Mouse (Mus musculus) lung, embryonic 16.5 days (tissue): Measurements from ENCODE around the gene Tm9sf2. TPM values are rescaled to one million over a fixed set of nuclear protein-coding genes. Genes with fewer than 3 reads are reported as not detected.

Source experiments
- ATAC-seq: fragments of 200-750 bp; cut with Nextera tagmentation; 2 replicates; pipeline ENCODE4 v1.8.0; 2017; ENCODE audit warnings: low read depth, mild to moderate bottlenecking, moderate library complexity
- H3K27ac ChIP-seq: fragments of 300-500 bp; sonication (generic); 2 replicates; pipeline ENCODE4 v1.5.1; 2014; ENCODE audit warnings: mild to moderate bottlenecking, control low read depth, low read length
- H3K27me3 ChIP-seq: fragments of 300-500 bp; sonication (generic); 2 replicates; pipeline ENCODE4 v1.6.1; 2014; ENCODE audit warnings: low read depth, low read length, mixed read lengths; ENCODE audit not compliant: control insufficient read depth, insufficient read depth
- H3K36me3 ChIP-seq: fragments of 300-500 bp; sonication (generic); 2 replicates; pipeline ENCODE4 v1.6.1; 2014; ENCODE audit warnings: low read length; ENCODE audit not compliant: control insufficient read depth, insufficient read depth
- H3K4me1 ChIP-seq: fragments of 300-500 bp; sonication (generic); replicated peaks from 2 replicates; pipeline ENCODE4 v1.6.1; 2014; ENCODE audit warnings: low read length, mixed read lengths; ENCODE audit not compliant: control insufficient read depth, insufficient read depth
- H3K4me2 ChIP-seq: fragments of 300-500 bp; sonication (generic); 2 replicates; pipeline ENCODE4 v1.6.1; 2014; ENCODE audit warnings: low read depth, low read length, control low read depth
- H3K4me3 ChIP-seq: fragments of 300-500 bp; sonication (generic); 2 replicates; pipeline ENCODE4 v1.5.1; 2014; ENCODE audit warnings: mild to moderate bottlenecking, low read length, control low read depth
- H3K9ac ChIP-seq: fragments of 300-500 bp; sonication (generic); 2 replicates; pipeline ENCODE4 v1.6.1; 2014; ENCODE audit warnings: low read length, control low read depth
- H3K9me3 ChIP-seq: fragments of 300-500 bp; sonication (generic); 2 replicates; pipeline ENCODE4 v1.6.1; 2016; ENCODE audit warnings: low read length; ENCODE audit not compliant: control insufficient read depth
- WGBS: fragments of 180-500 bp; shearing (Covaris S2); extraction: QIAGEN DNeasy Blood & Tissue Kit; methylation state at CpG from one replicate; pipeline ENCODE4 v1.1.7; 2014; 5-methylcytosine and 5-hydroxymethylcytosine counted together
- polyA plus RNA-seq: library from polyadenylated mRNA; unstranded; fragments of >200 nt; fragmentation: Nextera tagmentation; extraction: Ambion mirVana; gene quantifications from 2 replicates; pipeline ENCODE4 v1.2.1, GENCODE M21; 2015

Gene Tm9sf2
- polyA plus RNA-seq, 1 experiment from 2014 or later: 186 TPM

GRCm38 (mm10) chr14:122068801-122069695, 37.8 kb upstream of the Tm9sf2 start:
- ATAC-seq: peak; percentile 28
- Histone ChIP-seq H3K27me3 (no peaks in the 10 kb centered on the region), H3K4me3 (no peak overlapping the region), H3K9me3 (no peaks in the 10 kb centered on the region), H3K27ac (peak overlapping the region; percentile 10; the same call in 1 of the 2 replicates), H3K9ac (no peak overlapping the region), H3K4me2 (no peak overlapping the region), H3K36me3 (no peaks in the 10 kb centered on the region), H3K4me1 (peaks cover 5% of the 10 kb centered on the region; the same call in 1 of the 2 replicates)
- WGBS: 22% methylated on average over 11 of the region's 11 CpGs

GRCm38 (mm10) chr14:122069948-122070347, 36.9 kb upstream of the Tm9sf2 start:
- 66% methylated on average over 3 of the region's 3 CpGs for WGBS
- no peak overlapping the region for H3K4me2 ChIP-seq
- H3K27ac ChIP-seq: no peak overlapping the region; the same call in 1 of the 2 replicates
- peaks cover 5% of the 10 kb centered on the region; the same call in 1 of the 2 replicates for H3K4me1 ChIP-seq
- no peaks in the 10 kb centered on the region for H3K27me3 ChIP-seq
- H3K9ac ChIP-seq: no peak overlapping the region
- H3K36me3 ChIP-seq: no peaks in the 10 kb centered on the region
- no peak overlapping the region for H3K4me3 ChIP-seq
- no peaks in the 10 kb centered on the region for H3K9me3 ChIP-seq
- ATAC-seq: no peak

GRCm38 (mm10) chr14:122073422-122073821, 33.4 kb upstream of the Tm9sf2 start:
- Histone ChIP-seq H3K9ac (no peak overlapping the region), H3K4me3 (no peak overlapping the region), H3K4me2 (no peak overlapping the region), H3K4me1 (peaks cover 5% of the 10 kb centered on the region; the same call in 1 of the 2 replicates), H3K27me3 (no peaks in the 10 kb centered on the region), H3K9me3 (no peaks in the 10 kb centered on the region), H3K27ac (no peak overlapping the region), H3K36me3 (no peaks in the 10 kb centered on the region)
- 89% methylated on average over 5 of the region's 5 CpGs for WGBS
- ATAC-seq: no peak

- WGBS: 62% methylated on average over 10 of the region's 10 CpGs
- no peak overlapping the region for H3K4me3 ChIP-seq
- ATAC-seq: no peak
- H3K4me2 ChIP-seq: no peak overlapping the region
- no peak overlapping the region for H3K27ac ChIP-seq
- H3K27me3 ChIP-seq: no peaks in the 10 kb centered on the region
- H3K9ac ChIP-seq: no peak overlapping the region
- H3K4me1 ChIP-seq: peaks cover 4% of the 10 kb centered on the region; the same call in 1 of the 2 replicates
- H3K36me3 ChIP-seq: no peaks in the 10 kb centered on the region
- no peaks in the 10 kb centered on the region for H3K9me3 ChIP-seq
Measured at GRCm38 (mm10) chr14:122074360-122074759, 32.5 kb upstream of the Tm9sf2 start.

- 80% methylated on average over 21 of the region's 21 CpGs for WGBS
- no peak overlapping the region for H3K4me2 ChIP-seq
- no peak overlapping the region for H3K4me3 ChIP-seq
- no peaks in the 10 kb centered on the region for H3K4me1 ChIP-seq
- no peak for ATAC-seq
- no peaks in the 10 kb centered on the region for H3K36me3 ChIP-seq
- no peaks in the 10 kb centered on the region for H3K9me3 ChIP-seq
- H3K27me3 ChIP-seq: no peaks in the 10 kb centered on the region
- H3K9ac ChIP-seq: no peak overlapping the region
- no peak overlapping the region for H3K27ac ChIP-seq
Measured at GRCm38 (mm10) chr14:122075485-122076200, 31.2 kb upstream of the Tm9sf2 start.

GRCm38 (mm10) chr14:122077017-122077416, 29.8 kb upstream of the Tm9sf2 start:
- H3K36me3 ChIP-seq: no peaks in the 10 kb centered on the region
- no peaks in the 10 kb centered on the region for H3K27me3 ChIP-seq
- H3K4me1 ChIP-seq: no peaks in the 10 kb centered on the region
- H3K4me2 ChIP-seq: no peak overlapping the region
- H3K9ac ChIP-seq: no peak overlapping the region
- no peaks in the 10 kb centered on the region for H3K9me3 ChIP-seq
- ATAC-seq: no peak
- no peak overlapping the region for H3K4me3 ChIP-seq
- 75% methylated on average over 3 of the region's 3 CpGs for WGBS
- no peak overlapping the region for H3K27ac ChIP-seq

- H3K27ac ChIP-seq: no peak overlapping the region
- WGBS: 46% methylated on average over 6 of the region's 6 CpGs
- no peak for ATAC-seq
- no peaks in the 10 kb centered on the region for H3K36me3 ChIP-seq
- no peaks in the 10 kb centered on the region for H3K9me3 ChIP-seq
- H3K9ac ChIP-seq: no peak overlapping the region
- no peak overlapping the region for H3K4me3 ChIP-seq
- no peaks in the 10 kb centered on the region for H3K4me1 ChIP-seq
- no peak overlapping the region for H3K4me2 ChIP-seq
- no peaks in the 10 kb centered on the region for H3K27me3 ChIP-seq
Measured at GRCm38 (mm10) chr14:122079428-122079827, 27.4 kb upstream of the Tm9sf2 start.

GRCm38 (mm10) chr14:122079921-122080320, 26.9 kb upstream of the Tm9sf2 start:
- Histone ChIP-seq H3K36me3 (no peaks in the 10 kb centered on the region), H3K27ac (no peak overlapping the region), H3K9me3 (no peaks in the 10 kb centered on the region; the same call in 1 of the 2 replicates), H3K27me3 (no peaks in the 10 kb centered on the region), H3K9ac (no peak overlapping the region), H3K4me2 (no peak overlapping the region), H3K4me3 (no peak overlapping the region), H3K4me1 (no peaks in the 10 kb centered on the region)
- 77% methylated on average over 5 of the region's 5 CpGs for WGBS
- ATAC-seq: no peak

- Histone ChIP-seq H3K4me1 (no peaks in the 10 kb centered on the region), H3K27ac (no peak overlapping the region), H3K4me2 (no peak overlapping the region), H3K27me3 (no peaks in the 10 kb centered on the region), H3K4me3 (no peak overlapping the region), H3K9me3 (no peaks in the 10 kb centered on the region; the same call in 1 of the 2 replicates), H3K36me3 (no peaks in the 10 kb centered on the region), H3K9ac (no peak overlapping the region)
- 26% methylated on average over 3 of the region's 3 CpGs for WGBS
- ATAC-seq: no peak
Measured at GRCm38 (mm10) chr14:122081308-122081707, 25.5 kb upstream of the Tm9sf2 start.
